Mouse (Mus musculus) liver, postnatal 0 days (tissue): ENCODE measurements around the gene Hspb3. TPM values are rescaled to one million over a fixed set of nuclear protein-coding genes. Genes with fewer than 3 reads are reported as not detected.

Experiments used
- ATAC-seq: fragments of 200-750 bp; cut with Nextera tagmentation; 2 replicates; pipeline ENCODE4 v1.8.0; 2017; ENCODE audit warnings: mild to moderate bottlenecking, moderate library complexity
- DNase-seq: peaks from one replicate; pipeline ENCODE4 v3.0.0-alpha.2; 2016
- H3K27ac ChIP-seq: fragments of 300-500 bp; sonication (generic); 2 replicates; pipeline ENCODE4 v1.5.1; 2014; ENCODE audit warnings: antibody characterized with exemption, moderate library complexity, mild to moderate bottlenecking, low read depth
- H3K27me3 ChIP-seq: fragments of 300-500 bp; sonication (generic); 2 replicates; pipeline ENCODE4 v1.6.1; 2014; ENCODE audit warnings: low read length, control low read depth, mixed read lengths; ENCODE audit not compliant: insufficient read depth
- H3K36me3 ChIP-seq: fragments of 300-500 bp; sonication (generic); replicated peaks from 2 replicates; pipeline ENCODE4 v1.6.1; 2014; ENCODE audit warnings: mild to moderate bottlenecking, control low read depth, low read length, moderate library complexity, mixed read lengths; ENCODE audit not compliant: insufficient read depth
- H3K4me1 ChIP-seq: fragments of 300-500 bp; sonication (generic); 2 replicates; pipeline ENCODE4 v1.6.1; 2014; ENCODE audit warnings: antibody characterized with exemption, mild to moderate bottlenecking, control low read depth; ENCODE audit not compliant: insufficient read depth
- H3K4me2 ChIP-seq: fragments of 300-500 bp; sonication (generic); 2 replicates; pipeline ENCODE4 v1.6.1; 2014; ENCODE audit warnings: low read depth, mild to moderate bottlenecking, low read length, moderate library complexity, mixed read lengths
- H3K4me3 ChIP-seq: fragments of 300-500 bp; sonication (generic); 2 replicates; pipeline ENCODE4 v1.5.1; 2014; ENCODE audit warnings: low read depth, low read length
- H3K9ac ChIP-seq: fragments of 300-500 bp; sonication (generic); replicated peaks from 2 replicates; pipeline ENCODE4 v1.6.1; 2014; ENCODE audit warnings: mild to moderate bottlenecking, moderate library complexity
- H3K9me3 ChIP-seq: fragments of 300-500 bp; sonication (generic); 2 replicates; pipeline ENCODE4 v1.6.1; 2016; ENCODE audit warnings: mild to moderate bottlenecking, control low read depth, low read length, mixed read lengths
- CTCF ChIP-seq: sonication (generic); IDR thresholded peaks from 2 replicates; pipeline ENCODE4 v1.5.1; 2016; ENCODE audit warnings: antibody characterized with exemption, low read depth
- EP300 ChIP-seq: IDR thresholded peaks from 2 replicates; pipeline ENCODE4 v1.6.1; 2016; ENCODE audit warnings: antibody characterized with exemption, low read depth, mild to moderate bottlenecking
- WGBS: fragments of 180-500 bp; shearing (Covaris S2); extraction: QIAGEN DNeasy Blood & Tissue Kit; methylation state at CpG from one replicate; pipeline ENCODE4 v1.1.7; 2014; ENCODE audit not compliant: insufficient replicate concordance; 5-methylcytosine and 5-hydroxymethylcytosine counted together
- polyA plus RNA-seq: library from polyadenylated mRNA; unstranded; fragments of >200 nt; fragmentation: Nextera tagmentation; extraction: Ambion mirVana; gene quantifications from 2 replicates; pipeline ENCODE4 v1.2.1, GENCODE M21; 2015

The Hspb3 gene
- polyA plus RNA-seq, 1 experiment from 2014 or later: not detected

GRCm38 (mm10) chr13:113616751-113617337, 46.6 kb downstream of the Hspb3 start:
- peak overlapping the region; percentile 83 for H3K4me2 ChIP-seq
- H3K9ac ChIP-seq: peak overlapping the region; percentile 87
- H3K9me3 ChIP-seq: no peaks in the 10 kb centered on the region
- peaks cover 41% of the 10 kb centered on the region for H3K4me1 ChIP-seq
- peak overlapping the region; percentile 68 for H3K4me3 ChIP-seq
- H3K27ac ChIP-seq: peak overlapping the region; percentile 91
- peaks cover 3% of the 10 kb centered on the region; the same call in 1 of the 2 replicates for H3K36me3 ChIP-seq
- no peak for TF ChIP-seq EP300
- no peak for TF ChIP-seq CTCF
- WGBS: 59% methylated on average over 24 of the region's 24 CpGs
- ATAC-seq: no peak
- H3K27me3 ChIP-seq: no peaks in the 10 kb centered on the region
- DNase-seq: peak; percentile 33

GRCm38 (mm10) chr13:113615971-113616671, 47.4 kb downstream of the Hspb3 start:
- Histone ChIP-seq H3K36me3 (peaks cover 3% of the 10 kb centered on the region; the same call in 1 of the 2 replicates), H3K27me3 (no peaks in the 10 kb centered on the region), H3K9ac (peak overlapping the region; percentile 87), H3K4me2 (peak overlapping the region; percentile 83), H3K9me3 (no peaks in the 10 kb centered on the region), H3K27ac (peak overlapping the region; percentile 91), H3K4me3 (peak overlapping the region; percentile 68), H3K4me1 (peaks cover 48% of the 10 kb centered on the region)
- DNase-seq (no peak), ATAC-seq (no peak)
- TF ChIP-seq EP300 (no peak), CTCF (no peak)
- WGBS: 10% methylated on average over 8 of the region's 8 CpGs

- peak overlapping the region; percentile 91 for H3K27ac ChIP-seq
Observed at GRCm38 (mm10) chr13:113615546-113615941, 47.9 kb downstream of the Hspb3 start.

GRCm38 (mm10) chr13:113614635-113615545, 48.6 kb downstream of the Hspb3 start:
- 7% methylated on average over 24 of the region's 24 CpGs for WGBS
- H3K4me1 ChIP-seq: peaks cover 59% of the 10 kb centered on the region
- no peak for TF ChIP-seq EP300
- no peak for TF ChIP-seq CTCF
- peak overlapping the region; percentile 91 for H3K27ac ChIP-seq
- peak overlapping the region; percentile 83 for H3K4me2 ChIP-seq
- no peaks in the 10 kb centered on the region for H3K27me3 ChIP-seq
- ATAC-seq: peak; percentile 53
- peak; percentile 87 for DNase-seq
- H3K4me3 ChIP-seq: peak overlapping the region; percentile 68
- no peaks in the 10 kb centered on the region for H3K9me3 ChIP-seq
- peak overlapping the region; percentile 87 for H3K9ac ChIP-seq
- peaks cover 3% of the 10 kb centered on the region; the same call in 1 of the 2 replicates for H3K36me3 ChIP-seq

More at GRCm38 (mm10) chr13:113615546-113615941, 47.9 kb downstream of the Hspb3 start:
- Histone ChIP-seq H3K36me3 (peaks cover 3% of the 10 kb centered on the region; the same call in 1 of the 2 replicates), H3K27me3 (no peaks in the 10 kb centered on the region), H3K4me1 (peaks cover 54% of the 10 kb centered on the region), H3K9me3 (no peaks in the 10 kb centered on the region), H3K4me3 (peak overlapping the region; percentile 68), H3K4me2 (peak overlapping the region; percentile 83), H3K9ac (peak overlapping the region; percentile 87)
- peak; percentile 42 for DNase-seq
- WGBS: 4% methylated on average over 10 of the region's 10 CpGs
- TF ChIP-seq EP300 (0 out of 2 replicates have a peak, but pooled peaks have one; percentile 8), CTCF (no peak)
- ATAC-seq: no peak

GRCm38 (mm10) chr13:113613882-113614281, 49.6 kb downstream of the Hspb3 start:
- Histone ChIP-seq H3K4me1 (peaks cover 67% of the 10 kb centered on the region), H3K9ac (peak overlapping the region; percentile 50), H3K4me2 (peak overlapping the region; percentile 83), H3K4me3 (peak overlapping the region; percentile 68), H3K27me3 (no peaks in the 10 kb centered on the region), H3K9me3 (no peaks in the 10 kb centered on the region), H3K27ac (peak overlapping the region; percentile 91), H3K36me3 (peaks cover 3% of the 10 kb centered on the region; the same call in 1 of the 2 replicates)
- no peak for DNase-seq
- no peak for TF ChIP-seq CTCF
- no peak for TF ChIP-seq EP300
- no peak for ATAC-seq
- WGBS: 43% methylated on average over 10 of the region's 10 CpGs
